20 mouse cellular contexts compared by ENCODE assay signal in genomic region chr5:88652589-88652988, GRCm38 (mm10). TPM values are rescaled to one million over a fixed set of nuclear protein-coding genes. Genes with fewer than 3 reads are reported as not detected.
DNase-seq lines count a peak whose midpoint lies in the region; ATAC-seq and TF ChIP-seq lines count a peak whose summit lies in the region.
"Had no signal": no experiment of that assay in that cellular context is flagged by ENCODE, and none has a peak within 500 bp of the region (broad histone marks: within the 10 kb centered on the region; RNA-seq: fewer than 3 reads in every experiment).

No protein-coding gene starts in this region.

- no peak overlapping the region for H3K4me3 ChIP-seq in midbrain, embryonic 15.5 days
- no peak overlapping the region for H3K4me3 ChIP-seq in midbrain, embryonic 14.5 days (replicated peaks; ENCODE audit: low read depth, low read length)
- H3K4me3 ChIP-seq in midbrain, postnatal 0 days (ENCODE audit: low read depth, low read length), result no peak overlapping the region
- H3K4me3 ChIP-seq in midbrain, embryonic 11.5 days (ENCODE audit: low read depth, low read length), result no peak overlapping the region
- H3K4me3 ChIP-seq: embryonic facial prominence, embryonic 10.5 days; embryonic facial prominence, embryonic 12.5 days; forebrain, embryonic 13.5 days; forebrain, embryonic 15.5 days had no signal

- no peak for TF ChIP-seq CTCF in midbrain, postnatal 0 days (IDR thresholded peaks at IDR 0.05)

- H3K4me2 ChIP-seq in midbrain, embryonic 15.5 days, result no peak overlapping the region
- H3K4me2 ChIP-seq in midbrain, embryonic 14.5 days (ENCODE audit: low read length), result no peak overlapping the region
- H3K4me2 ChIP-seq in midbrain, postnatal 0 days (ENCODE audit: low read depth, low read length, poor library complexity, severe bottlenecking), result no peak overlapping the region
- H3K4me2 ChIP-seq in midbrain, embryonic 11.5 days, result no peak overlapping the region
- H3K4me2 ChIP-seq: embryonic facial prominence, embryonic 12.5 days; forebrain, embryonic 13.5 days; forebrain, embryonic 15.5 days had no signal

- H3K27ac ChIP-seq in midbrain, embryonic 15.5 days, result 0 out of 2 replicates have a peak overlapping the region, but pooled peaks have one; percentile 23
- H3K27ac ChIP-seq in midbrain, embryonic 14.5 days (replicated peaks; ENCODE audit: low read depth, low read length), result no peak overlapping the region
- H3K27ac ChIP-seq in midbrain, postnatal 0 days (ENCODE audit: low read depth, low read length), result 0 out of 2 replicates have a peak overlapping the region, but pooled peaks have one; percentile 47
- no peak overlapping the region for H3K27ac ChIP-seq in midbrain, embryonic 11.5 days (ENCODE audit: low read depth, low read length)
- H3K27ac ChIP-seq: embryonic facial prominence, embryonic 10.5 days; embryonic facial prominence, embryonic 12.5 days; forebrain, embryonic 13.5 days; forebrain, embryonic 15.5 days had no signal

- H3K9me3 ChIP-seq in midbrain, embryonic 15.5 days, result no peaks in the 10 kb centered on the region
- no peaks in the 10 kb centered on the region for H3K9me3 ChIP-seq in midbrain, embryonic 14.5 days (ENCODE audit: control insufficient read depth, low read length)
- no peaks in the 10 kb centered on the region for H3K9me3 ChIP-seq in midbrain, postnatal 0 days (ENCODE audit: low read length)
- no peaks in the 10 kb centered on the region for H3K9me3 ChIP-seq in midbrain, embryonic 11.5 days (ENCODE audit: control insufficient read depth, low read length)
- H3K9me3 ChIP-seq: embryonic facial prominence, embryonic 10.5 days; embryonic facial prominence, embryonic 12.5 days; forebrain, embryonic 13.5 days; forebrain, embryonic 15.5 days had no signal

- no peaks in the 10 kb centered on the region for H3K27me3 ChIP-seq in midbrain, embryonic 15.5 days (replicated peaks)
- no peaks in the 10 kb centered on the region for H3K27me3 ChIP-seq in midbrain, embryonic 14.5 days (ENCODE audit: control insufficient read depth, insufficient read depth, low read length)
- H3K27me3 ChIP-seq in midbrain, postnatal 0 days (ENCODE audit: insufficient read depth, low read length), result no peaks in the 10 kb centered on the region
- H3K27me3 ChIP-seq in midbrain, embryonic 11.5 days (ENCODE audit: control insufficient read depth, insufficient read depth, low read length), result no peaks in the 10 kb centered on the region
- H3K27me3 ChIP-seq: embryonic facial prominence, embryonic 12.5 days; forebrain, embryonic 13.5 days; forebrain, embryonic 15.5 days had no signal

- no peak for ATAC-seq in midbrain, embryonic 15.5 days (replicated peaks)
- ATAC-seq in midbrain, embryonic 14.5 days (ENCODE audit: low FRiP score, low TSS enrichment), result no peak
- no peak for ATAC-seq in midbrain, postnatal 0 days (ENCODE audit: low FRiP score)
- no peak for ATAC-seq in midbrain, embryonic 11.5 days (ENCODE audit: low FRiP score)
- peak; percentile 47 for ATAC-seq in megakaryocyte progenitor cell, adult 5-6 weeks (replicated peaks; ENCODE audit: poor library complexity)
- ATAC-seq: forebrain, embryonic 13.5 days; forebrain, embryonic 15.5 days; forebrain, postnatal 0 days had no signal

- no peaks in the 10 kb centered on the region for H3K4me1 ChIP-seq in midbrain, embryonic 15.5 days
- no peaks in the 10 kb centered on the region for H3K4me1 ChIP-seq in midbrain, embryonic 14.5 days (ENCODE audit: control insufficient read depth, insufficient read depth, low read length)
- no peaks in the 10 kb centered on the region for H3K4me1 ChIP-seq in midbrain, postnatal 0 days (ENCODE audit: insufficient read depth, low read length)
- no peaks in the 10 kb centered on the region for H3K4me1 ChIP-seq in midbrain, embryonic 11.5 days (ENCODE audit: control insufficient read depth, insufficient read depth, low read length)
- H3K4me1 ChIP-seq: embryonic facial prominence, embryonic 10.5 days; embryonic facial prominence, embryonic 12.5 days; forebrain, embryonic 13.5 days; forebrain, embryonic 15.5 days had no signal

- DNase-seq in adrenal gland, postnatal 14 days, result peak; percentile 20
- DNase-seq in adrenal gland, adult (ENCODE audit: inconsistent age in 2 of 2, low spot score in 1 of 2), result no peak
- DNase-seq in midbrain, embryonic 14.5 days, result no peak
- DNase-seq in midbrain, postnatal 0 days (ENCODE audit: low spot score), result no peak
- DNase-seq in midbrain, embryonic 11.5 days (ENCODE audit: low spot score, missing footprints), result no peak
- DNase-seq in cerebellum, adult 11-12 months, result no peak
- DNase-seq: adrenal gland, adult 8-10 months; adrenal gland, postnatal 25 days; cerebellum, adult 11 months; cerebellum, adult 2 months; cerebellum, adult 9-10 months; cerebellum, postnatal 10 days; cerebellum, postnatal 25 days; forebrain, postnatal 0 days had no signal

- 85% methylated on average over 5 of the region's 5 CpGs for WGBS in midbrain, embryonic 15.5 days
- WGBS in midbrain, embryonic 14.5 days, result 91% methylated on average over 5 of the region's 5 CpGs
- 89% methylated on average over 5 of the region's 5 CpGs for WGBS in midbrain, postnatal 0 days
- 92% methylated on average over 5 of the region's 5 CpGs for WGBS in midbrain, embryonic 11.5 days

- H3K9ac ChIP-seq in midbrain, embryonic 15.5 days, result no peak overlapping the region
- no peak overlapping the region for H3K9ac ChIP-seq in midbrain, embryonic 14.5 days (replicated peaks; ENCODE audit: low read length)
- H3K9ac ChIP-seq in midbrain, postnatal 0 days (replicated peaks; ENCODE audit: low read length, poor library complexity, severe bottlenecking), result no peak overlapping the region
- no peak overlapping the region for H3K9ac ChIP-seq in midbrain, embryonic 11.5 days (ENCODE audit: low read length)
- H3K9ac ChIP-seq: embryonic facial prominence, embryonic 12.5 days; forebrain, embryonic 13.5 days; forebrain, embryonic 15.5 days; forebrain, postnatal 0 days had no signal

- H3K36me3 ChIP-seq in midbrain, embryonic 15.5 days (replicated peaks), result peaks cover 46% of the 10 kb centered on the region
- peaks cover 76% of the 10 kb centered on the region for H3K36me3 ChIP-seq in midbrain, embryonic 14.5 days (ENCODE audit: control insufficient read depth, insufficient read depth, low read length)
- peaks cover 51% of the 10 kb centered on the region for H3K36me3 ChIP-seq in midbrain, postnatal 0 days (ENCODE audit: insufficient read depth, low read length)
- peaks cover 12% of the 10 kb centered on the region for H3K36me3 ChIP-seq in midbrain, embryonic 11.5 days (ENCODE audit: control insufficient read depth, insufficient read depth, low read length)

RNA-seq across cellular contexts. Expression of gene Grsf1, which starts 23.4 kb away (rescaled TPM):
- 151 and 153 TPM in 2 replicates for total RNA-seq in adrenal gland, postnatal 14 days (2021)
- 57.7 and 63.6 TPM in 2 replicates for polyA plus RNA-seq in midbrain, embryonic 15.5 days (2015; fragmentation: Nextera tagmentation; extraction: Ambion mirVana)
- 63.6 and 82.7 TPM in 2 replicates for polyA plus RNA-seq in midbrain, embryonic 14.5 days (2014; fragmentation: Nextera tagmentation; extraction: Ambion mirVana)
- total RNA-seq in midbrain, postnatal 0 days (2014; rRNA removed), result 58.0 and 60.3 TPM in 2 replicates
- 54.1 and 54.6 TPM in 2 replicates for polyA plus RNA-seq in midbrain, postnatal 0 days (2015; fragmentation: Nextera tagmentation; extraction: Ambion mirVana)
- polyA plus RNA-seq in midbrain, embryonic 11.5 days (2014; fragmentation: Nextera tagmentation; extraction: Ambion mirVana), result 102 and 109 TPM in 2 replicates
- 77.0 and 80.8 TPM in 2 replicates for total RNA-seq in megakaryocyte progenitor cell, adult 5-6 weeks (2015)
- 72.6 and 74.0 TPM in 2 replicates for total RNA-seq in megakaryocyte progenitor cell, adult 5-6 weeks (2017)

Comparison
In these comparisons a context has a peak if more than half of its experiments do, and no peak if none do; other contexts are left out.
1. H3K27ac ChIP-seq: peak in midbrain, embryonic 15.5 days (single experiment) and midbrain, postnatal 0 days (single experiment); none in midbrain, embryonic 14.5 days (single experiment) and midbrain, embryonic 11.5 days (single experiment).